Mouse (Mus musculus): Measurements from ENCODE around the gene Arhgef28.
"Not testable (repeated sequence)": the region's sequence is repeated elsewhere in the genome, so short reads cannot be mapped to it uniquely, and the experiment has no call there.

Arhgef28 gene

DNA sequence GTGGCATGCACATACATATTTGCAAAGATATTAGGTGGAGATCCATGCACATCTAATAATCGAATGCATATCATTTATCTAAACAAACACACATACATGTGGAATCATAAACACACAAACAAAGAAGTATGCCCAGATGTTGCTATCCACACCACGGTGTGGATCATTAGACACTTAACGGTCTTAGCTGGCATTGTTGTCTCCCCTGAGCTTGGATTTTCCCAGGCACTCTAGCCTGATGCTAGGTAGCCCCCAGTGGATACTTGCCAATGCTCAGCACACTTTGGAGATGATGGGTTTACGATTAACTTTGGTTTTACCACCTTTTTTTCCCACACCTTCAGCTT is 85.1 kb downstream of the Arhgef28 start:
- no peak for DNase-seq

DNA sequence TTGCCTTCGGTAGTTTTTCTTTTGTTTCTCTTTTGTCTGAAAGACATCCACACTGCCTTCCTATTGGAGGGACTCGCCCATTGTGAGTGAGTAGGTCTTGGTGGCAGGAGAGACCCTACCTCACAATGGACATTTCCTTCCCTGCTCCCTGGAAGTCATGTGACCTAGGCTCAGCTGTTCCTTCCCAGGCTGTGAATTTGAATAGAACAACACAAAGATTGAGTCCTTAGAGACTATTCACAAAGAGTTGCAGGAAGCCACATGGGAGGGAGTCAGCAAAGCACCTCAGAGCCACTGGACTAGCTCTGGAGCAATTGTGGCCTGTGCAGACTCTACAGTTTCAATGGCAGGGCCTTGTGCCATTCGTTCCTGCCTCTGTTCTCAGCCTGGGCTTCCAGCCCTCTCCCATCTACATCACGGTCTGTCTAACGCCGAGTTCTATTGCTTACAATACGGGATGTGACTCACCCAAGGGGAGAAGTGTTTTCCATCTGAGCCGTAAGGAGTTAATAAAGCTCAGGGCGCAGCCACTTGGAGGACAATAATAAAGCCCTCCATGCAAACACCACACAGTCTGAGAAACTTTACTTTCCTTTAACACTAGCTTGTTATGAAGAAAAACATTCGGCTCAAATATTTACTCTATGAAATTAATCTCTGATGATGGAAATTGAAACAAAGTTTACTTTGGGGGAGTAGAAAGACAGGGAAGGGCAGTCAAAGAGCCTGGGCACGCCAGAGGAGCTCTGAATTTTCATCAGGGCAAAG is 85.7 kb downstream of the Arhgef28 start:
- no peak for DNase-seq

DNA sequence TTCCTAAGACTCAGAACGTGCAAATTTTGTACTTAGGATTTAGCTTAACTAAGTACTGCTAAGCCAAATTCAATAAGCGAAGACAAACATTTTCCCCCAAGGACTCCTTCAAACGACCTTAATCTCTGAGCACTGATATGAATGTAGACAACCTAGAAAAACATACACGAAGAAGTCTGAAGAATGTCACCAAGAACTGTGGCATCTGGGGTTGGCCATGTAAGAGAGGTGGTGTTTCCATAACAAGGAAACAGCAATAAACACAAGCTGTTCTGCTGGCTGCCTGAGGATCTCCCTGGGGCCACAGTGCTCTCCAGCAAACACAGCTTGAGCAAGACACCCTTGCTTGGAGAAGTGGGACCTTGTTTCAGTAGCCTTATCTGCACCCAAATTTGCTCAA is 87.9 kb downstream of the Arhgef28 start:
- DNase-seq = no peak

DNA sequence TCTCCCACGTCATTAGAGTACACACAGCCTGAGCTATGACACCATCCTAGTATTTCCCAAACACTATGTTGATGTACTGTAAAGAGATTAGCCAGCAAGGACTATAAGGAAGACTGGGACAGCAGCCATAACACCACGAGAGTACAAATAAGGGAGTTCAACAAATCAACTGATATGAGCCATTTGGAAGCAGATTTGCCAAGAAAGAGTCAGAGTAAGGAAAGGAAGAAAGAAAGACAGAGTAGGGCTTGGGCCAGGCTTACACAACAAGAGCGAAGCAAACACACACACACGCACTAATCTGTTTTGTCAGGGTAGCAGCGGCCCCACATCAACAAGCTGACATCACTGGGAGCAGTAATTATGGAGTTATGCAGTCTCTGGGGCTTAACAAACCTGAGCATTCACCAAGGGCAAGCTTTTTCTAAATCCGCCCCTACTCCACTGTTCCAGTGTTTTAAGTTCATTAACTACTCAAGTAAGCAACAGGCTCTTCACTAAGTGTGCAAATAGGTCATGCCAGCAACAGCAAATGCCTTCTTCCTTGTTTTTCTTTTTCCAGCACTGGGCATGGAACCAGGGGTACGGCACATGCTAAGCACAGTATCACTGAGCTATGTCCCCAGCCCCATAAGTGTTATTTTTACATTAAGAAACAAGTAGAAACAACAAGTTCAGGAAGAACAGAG is 88.5 kb downstream of the Arhgef28 start:
- no peak for DNase-seq

DNA sequence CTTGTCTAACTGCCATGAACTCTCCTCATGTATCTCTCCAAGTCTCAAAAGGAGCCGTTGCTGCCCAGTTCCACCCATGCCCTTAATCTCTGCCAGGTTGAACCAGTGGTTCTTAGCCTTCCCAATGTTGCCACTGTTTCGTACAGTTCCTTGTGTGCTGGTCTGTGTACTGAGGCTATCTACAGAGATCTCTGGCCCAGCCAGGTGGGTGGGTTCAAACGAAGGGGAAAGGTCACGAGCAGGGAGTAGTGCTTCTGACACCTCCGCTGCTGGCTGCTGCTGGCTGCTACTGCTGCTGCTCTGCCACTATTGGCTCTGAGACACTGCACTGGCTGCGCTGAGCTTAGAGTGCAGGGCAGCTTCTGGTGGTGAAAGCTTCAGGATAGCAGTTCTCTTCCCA is 90.6 kb downstream of the Arhgef28 start:
- no peak for DNase-seq

DNA sequence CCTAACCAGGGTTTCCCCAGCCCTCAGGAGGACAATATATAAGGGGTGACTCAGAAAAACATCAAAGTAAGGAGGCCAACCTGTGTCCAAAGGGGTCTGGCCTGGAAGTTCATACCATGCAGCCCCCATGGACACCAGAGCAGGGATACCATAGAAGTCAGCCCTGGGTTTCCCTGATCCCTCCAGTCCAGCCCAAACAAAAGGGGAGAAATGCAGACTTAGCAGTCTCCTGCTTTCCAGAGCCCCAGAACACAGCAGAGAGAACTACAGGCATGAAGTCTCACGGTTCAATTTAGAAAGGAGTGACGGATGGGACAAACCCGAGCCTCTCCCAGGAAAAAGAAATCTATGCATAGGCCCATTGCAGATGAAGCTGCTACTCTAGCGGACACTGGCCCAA is 91.2 kb downstream of the Arhgef28 start:
- no peak for DNase-seq

DNA sequence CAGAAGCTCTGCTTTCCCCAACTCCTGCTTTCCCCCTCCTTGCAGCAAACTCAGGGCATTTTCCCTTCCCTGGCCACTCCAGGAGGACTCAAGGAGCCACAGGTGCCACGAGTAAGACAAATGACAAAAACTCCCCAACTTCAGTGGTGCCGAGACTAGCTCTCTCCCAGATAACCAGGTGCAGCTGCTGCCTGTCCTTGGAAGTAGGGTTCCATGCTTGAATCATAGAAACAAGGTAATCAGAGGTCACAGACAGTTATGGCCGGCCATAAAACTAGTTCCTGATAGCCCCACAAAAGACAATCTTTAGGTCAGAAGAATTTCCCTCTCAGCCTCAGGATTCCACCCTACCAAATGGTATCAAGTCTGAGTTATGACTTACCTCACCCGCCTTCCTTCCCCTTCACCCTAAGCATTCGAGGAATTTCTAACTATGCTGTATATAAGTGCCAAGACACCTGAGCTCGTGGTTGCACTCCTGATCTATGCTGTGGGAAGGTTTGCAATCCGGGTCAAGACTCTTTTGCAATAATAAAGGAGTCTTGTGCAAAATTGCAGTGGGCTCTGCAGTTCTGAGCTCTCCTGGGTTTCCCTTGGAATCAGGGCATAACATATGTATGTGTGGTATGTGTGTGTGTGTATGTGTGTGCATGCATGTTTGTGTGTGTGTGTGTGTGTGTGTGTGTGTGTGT is 93.3 kb downstream of the Arhgef28 start:
- no peak for DNase-seq

DNA sequence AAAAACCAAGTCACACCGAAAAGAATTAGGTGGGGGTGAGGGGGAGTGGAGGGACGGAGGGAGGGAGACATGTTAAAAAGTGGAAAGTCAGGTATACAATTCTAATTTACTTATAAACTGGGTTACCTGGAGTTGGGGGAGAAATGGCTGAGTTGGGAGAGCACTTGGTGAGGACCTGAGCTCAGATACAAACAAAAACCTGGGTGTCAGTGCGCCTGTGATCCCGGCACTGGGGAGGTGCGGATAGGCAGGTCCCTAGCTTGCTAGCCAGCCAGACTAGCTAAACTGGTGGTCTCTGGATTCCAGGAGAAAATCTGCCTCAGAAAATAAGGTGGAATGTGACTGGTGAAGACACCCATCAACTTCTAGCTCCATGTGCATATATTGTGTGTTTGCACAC is 94.7 kb downstream of the Arhgef28 start:
- no peak for DNase-seq

DNA sequence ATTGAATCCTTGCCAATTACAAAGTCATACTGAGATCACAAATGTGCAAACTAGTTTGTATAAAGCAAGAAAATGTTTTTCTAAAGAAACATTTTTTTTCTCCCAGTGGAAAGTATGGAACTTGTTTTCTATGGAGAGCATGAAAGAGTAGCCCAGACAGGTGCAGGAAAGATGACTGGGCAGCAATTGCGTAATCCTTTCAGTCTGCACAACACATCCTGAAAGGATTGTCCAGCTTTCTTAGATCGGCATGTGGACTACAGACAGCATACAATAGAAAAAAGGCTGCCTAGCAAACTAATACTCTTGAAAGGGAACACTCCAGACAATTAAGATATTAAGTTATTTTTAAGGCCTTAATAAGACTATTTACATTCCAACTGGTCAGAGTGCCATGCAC is 95.2 kb downstream of the Arhgef28 start:
- no peak for DNase-seq

DNA sequence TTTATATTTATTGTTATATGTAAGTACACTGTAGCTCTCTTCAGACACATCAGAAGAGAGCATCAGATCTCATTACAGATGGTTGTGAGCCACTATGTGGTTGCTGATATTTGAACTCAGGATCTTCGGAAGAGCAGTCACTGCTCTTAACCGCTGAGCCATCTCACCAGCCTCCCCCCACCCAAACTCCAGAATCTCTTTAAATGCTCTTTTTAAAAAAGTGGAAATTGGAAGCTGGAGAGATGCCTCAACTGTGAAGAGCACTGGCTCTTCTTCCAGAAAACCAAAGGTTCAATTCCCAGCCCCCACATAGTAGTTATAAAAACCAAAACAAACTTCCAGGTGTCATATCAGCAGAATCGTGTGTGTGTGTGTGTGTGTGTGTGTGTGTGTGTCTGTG is 97.8 kb downstream of the Arhgef28 start:
- DNase-seq = not testable (repeated sequence)

DNA sequence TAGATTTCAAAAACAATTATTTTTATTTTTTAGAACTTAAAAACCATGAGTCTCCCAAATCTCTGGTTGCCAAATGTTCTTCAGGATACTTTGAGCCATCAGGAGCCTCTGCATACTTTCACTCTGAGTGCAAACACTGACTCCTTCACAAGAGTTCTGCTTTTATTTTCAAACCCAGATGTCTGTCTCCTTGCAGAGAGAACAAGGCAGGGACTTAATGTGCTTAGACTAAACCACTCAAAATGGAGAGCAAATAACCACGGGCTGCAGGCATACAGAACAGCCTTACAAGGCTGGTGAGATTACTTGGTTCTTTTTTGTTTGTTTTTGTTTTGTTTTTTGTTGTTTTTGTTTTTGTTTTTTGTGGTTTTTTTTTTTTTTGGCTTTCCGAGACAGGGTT is 98.6 kb downstream of the Arhgef28 start:
- DNase-seq = no peak

DNA sequence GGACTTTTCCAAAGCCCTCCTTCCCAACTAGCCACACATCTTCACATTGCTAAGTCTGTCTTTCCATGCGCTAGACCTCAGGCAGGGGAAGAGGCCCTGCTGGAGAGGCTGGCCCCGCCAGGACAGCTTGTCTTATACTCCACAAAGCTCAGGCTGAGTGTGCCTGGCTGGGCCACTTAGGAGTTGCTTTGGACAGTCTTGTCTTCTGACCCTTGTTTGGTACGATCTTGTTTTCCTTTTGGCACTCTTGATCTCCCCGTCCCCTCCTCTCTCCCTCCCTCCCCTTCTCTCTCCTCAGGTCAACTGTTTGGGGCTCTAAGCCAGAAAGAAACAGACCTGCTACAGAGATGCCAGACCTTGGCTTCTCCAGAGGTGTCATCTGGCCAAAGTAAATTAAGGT is 110.3 kb downstream of the Arhgef28 start:
- DNase-seq = no peak

DNA sequence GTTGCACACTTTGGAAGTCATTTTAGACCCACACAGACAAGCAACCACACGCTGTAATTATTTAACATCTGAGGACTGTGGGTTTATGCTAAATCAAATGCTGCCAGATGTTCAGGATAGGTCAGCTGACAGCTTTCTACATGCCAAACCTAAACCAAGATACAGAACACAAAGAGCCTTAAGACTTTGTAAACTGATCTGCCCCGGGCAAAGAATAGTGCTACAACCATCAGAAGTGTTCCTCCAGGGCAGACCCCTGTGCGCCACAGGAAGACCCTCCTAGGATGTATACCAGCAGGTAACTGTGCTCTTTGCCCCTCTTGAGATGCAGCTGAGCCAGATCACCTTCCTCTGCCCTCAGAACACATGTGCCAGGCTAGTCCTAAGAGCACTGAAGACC is 111.9 kb downstream of the Arhgef28 start:
- DNase-seq = no peak

DNA sequence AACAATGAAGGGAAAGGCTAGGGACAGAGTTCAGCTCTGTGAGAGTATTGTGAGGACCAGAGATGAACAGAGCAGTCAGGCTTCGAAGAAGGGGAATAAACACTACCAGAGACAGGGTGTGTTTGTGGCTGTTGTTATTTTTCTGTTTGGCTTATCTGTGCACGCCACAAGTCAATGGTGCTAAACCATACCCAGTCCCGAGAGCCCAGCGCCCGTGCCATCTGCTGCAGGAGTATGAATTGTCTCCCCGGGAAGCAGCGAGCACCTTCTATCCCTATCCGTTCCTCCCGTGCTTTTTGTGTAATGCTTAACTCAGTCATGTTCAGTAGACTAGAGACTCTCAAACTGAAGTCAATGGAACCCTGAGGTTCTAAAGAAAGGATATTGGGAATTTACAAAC is 112.8 kb downstream of the Arhgef28 start:
- no peak for DNase-seq

DNA sequence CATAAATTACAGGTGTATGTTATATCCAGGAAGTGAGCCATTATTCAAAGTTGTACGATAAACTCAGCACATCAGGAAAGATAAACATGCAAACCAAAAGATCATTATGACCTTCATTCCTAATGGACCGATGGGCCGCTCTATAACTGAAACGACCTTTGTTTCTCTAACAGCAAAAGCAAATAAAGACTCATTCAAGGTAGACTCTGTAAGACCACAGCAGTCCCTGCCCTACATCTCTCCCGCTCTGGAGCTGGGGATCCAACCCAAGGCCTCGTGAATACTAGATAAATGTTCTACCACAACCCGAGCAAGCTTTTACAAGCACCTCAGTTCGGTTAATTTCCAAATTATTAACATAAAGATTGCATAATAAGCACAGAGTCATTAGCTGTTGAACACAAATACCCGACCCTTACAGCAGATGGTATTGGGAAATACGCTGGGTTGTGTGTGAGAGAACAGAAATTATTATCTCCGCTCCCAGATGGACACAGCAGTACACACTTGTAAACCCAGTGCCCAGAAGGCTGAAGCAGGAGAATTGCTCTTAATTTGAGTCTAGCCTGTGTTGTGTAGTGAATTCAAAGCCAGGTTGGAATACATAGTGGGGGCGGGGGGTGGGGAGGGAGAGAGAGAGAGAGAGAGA is 113.8 kb downstream of the Arhgef28 start:
- DNase-seq = no peak

DNA sequence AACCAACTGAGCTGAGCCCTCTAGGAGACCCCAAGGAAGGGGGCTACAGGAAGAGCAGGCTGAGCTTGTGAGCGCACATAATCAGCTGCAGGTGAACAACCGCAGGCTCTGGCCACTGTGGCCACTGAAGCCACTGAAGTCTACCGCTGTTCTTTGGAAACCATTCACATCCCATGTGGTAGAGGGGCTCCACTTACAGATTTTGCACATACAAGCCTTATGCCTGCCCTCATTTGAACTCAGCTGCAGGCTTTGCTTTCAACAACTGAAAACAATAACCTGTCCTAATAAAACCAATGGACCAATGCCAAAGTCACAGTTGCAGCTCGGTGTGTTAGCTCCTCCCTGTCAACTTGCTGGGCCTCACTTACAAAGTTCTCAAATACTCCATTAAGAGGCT is 126.6 kb downstream of the Arhgef28 start:
- DNase-seq = no peak

DNA sequence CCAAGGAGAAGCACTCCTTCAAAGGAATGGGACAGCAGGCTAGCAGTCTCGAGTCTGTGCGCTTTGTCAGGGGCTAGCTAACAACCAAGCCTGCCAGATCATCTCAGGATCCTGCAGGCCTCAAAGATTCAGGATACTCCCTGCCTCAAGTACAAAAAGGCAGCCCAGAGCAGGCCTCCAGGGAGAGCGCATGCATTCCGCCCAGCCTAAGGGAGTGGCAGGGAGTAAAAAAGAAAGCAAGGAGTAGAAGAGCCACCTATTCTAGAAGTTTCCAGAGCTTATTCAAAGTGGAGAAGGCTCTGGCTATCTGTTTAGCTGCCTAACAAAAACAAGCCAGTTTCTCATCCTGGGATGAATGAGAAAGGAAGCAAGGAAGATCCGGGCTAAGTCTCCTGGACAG is 128.0 kb downstream of the Arhgef28 start:
- DNase-seq = no peak

DNA sequence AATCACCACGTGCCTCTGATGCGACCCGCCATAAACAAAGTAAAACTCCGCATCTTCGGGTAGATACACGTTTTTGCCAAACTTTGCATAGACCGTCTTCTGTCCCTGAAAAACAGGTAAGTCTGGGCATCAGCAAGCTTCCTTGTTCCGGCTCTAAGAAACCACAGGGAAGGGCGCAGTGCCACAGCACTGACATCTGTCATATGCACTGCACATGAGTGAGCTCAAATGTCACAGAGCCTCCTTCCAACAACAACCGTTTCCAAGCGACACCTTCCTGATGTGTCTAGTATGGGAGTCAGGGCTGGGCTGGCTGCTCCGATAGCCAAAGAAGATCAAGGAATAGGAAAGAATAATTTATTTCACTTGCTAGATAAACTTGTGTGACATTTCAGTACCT is 129.0 kb downstream of the Arhgef28 start:
- DNase-seq = no peak

DNA sequence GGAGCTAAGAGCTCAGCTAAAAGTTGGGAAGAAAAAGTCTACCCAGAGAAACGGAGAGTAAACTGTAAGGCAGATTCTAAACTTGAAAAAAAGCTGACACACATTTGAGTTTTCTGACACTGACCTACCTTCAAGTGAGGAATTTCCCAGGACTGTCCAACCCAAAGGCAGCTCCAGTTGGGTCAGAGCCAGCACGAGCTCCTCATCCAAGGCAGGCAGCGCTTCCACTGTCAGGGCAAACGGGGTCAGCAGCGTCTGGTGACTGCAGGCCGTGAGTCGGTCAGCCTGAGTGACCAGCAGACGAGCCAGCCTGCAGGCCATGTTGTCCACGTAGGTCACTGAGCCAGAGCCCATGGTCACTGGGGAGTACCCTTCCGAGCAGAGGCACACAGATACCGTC is 131.4 kb downstream of the Arhgef28 start:
- no peak for DNase-seq

DNA sequence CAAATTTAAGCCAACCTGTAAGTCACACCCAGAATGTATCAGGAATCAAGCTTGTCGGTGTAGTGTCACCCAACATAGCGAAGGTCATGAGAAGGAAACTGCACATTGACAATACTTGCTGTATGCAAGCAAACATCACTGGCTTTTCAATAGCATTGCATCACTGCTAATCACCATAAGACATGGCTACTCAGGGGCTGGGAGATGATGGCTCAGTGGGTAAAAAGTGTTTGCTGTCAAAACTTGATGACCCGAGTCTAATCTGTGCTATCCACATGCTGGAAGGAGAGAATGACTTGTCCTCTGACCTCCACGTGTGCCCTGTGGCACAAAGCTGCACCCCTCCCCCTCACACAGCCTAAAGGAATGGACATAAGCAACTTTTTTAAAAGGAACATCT is 133.0 kb downstream of the Arhgef28 start:
- no peak for DNase-seq

DNA sequence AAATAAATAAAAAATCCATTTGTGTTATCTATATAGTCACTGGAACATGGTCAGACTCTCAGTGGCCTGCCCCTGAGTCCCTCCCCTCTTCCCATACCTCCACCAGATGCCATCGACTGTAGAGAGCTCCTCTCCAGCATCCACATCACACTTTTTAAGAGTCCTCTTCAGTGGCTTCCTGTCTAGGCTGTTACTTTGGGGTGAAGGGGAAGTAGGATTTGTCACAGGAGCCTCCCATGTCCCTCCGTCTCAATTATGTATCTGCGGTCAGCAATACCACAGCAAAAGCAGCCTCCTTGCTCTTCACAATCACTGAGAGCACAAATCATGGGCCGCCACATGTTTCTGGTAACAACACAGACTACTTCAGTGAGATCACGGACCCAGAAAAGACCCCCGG is 135.8 kb downstream of the Arhgef28 start:
- no peak for DNase-seq

DNA sequence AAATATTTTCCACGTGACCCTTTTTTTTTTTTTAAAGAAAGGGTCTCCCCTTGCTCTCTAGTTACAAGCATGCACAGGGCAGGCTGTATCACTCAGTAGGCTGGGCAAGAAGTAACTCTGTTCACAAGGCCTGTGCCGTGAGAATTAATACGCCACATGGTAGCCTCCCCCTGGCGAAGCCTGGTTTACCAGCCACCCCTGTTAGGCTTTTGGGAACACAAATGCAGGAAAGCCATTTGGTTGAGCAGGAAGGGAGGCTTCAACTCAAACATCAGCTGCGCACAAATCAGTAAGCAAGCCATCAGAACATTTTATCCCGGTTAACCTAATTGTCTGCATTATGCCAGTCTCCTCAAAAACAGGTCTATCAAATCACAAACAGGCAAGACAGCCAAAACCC is 136.6 kb downstream of the Arhgef28 start:
- no peak for DNase-seq

DNA sequence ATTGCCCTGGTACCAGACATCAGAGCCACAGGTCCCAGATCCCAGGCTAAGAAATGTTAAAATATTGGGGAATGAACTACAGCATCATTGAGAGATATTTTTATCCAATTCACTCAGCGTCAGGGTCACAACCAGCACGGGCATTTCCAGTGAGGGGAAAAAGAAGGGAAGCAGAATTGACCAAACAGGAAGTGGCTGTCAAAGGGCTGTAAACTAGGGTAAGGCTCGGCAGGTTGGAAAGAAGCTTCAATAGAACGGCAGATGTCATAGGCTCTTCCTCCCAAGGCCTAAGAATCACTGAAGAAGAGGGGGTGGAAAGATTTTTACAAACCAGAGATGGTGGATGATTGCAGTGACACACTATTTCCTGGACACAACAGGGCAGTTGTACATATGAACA is 143.4 kb downstream of the Arhgef28 start:
- no peak for DNase-seq

DNA sequence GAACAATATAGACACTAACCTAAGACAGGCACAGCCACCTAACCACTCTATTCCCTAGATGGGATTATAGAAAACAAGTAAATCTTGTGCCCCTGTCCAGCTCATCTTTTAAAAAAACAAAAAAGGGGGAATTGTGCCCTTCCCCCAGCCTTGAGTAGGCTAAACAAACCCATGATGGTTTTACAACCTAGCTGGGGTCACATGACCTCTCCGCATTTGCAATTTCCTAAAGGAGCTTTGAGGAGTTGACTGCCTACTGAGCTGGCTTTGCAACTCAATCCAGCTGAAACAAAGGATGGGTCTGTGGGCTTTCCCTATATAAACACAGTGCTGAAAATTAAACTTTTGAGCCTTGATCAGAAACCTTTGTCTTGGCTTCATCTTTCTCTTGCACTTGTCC is 146.1 kb downstream of the Arhgef28 start:
- not testable (repeated sequence) for DNase-seq
